Mouse (Mus musculus) forebrain, embryonic 13.5 days (tissue): ENCODE measurements around the gene Dmtf1. TPM values are rescaled to one million over a fixed set of nuclear protein-coding genes. Genes with fewer than 3 reads are reported as not detected.

ENCODE experiments used
- ATAC-seq: fragments of 200-750 bp; cut with Nextera tagmentation; 2 replicates; pipeline ENCODE4 v1.8.0; 2017
- H3K27ac ChIP-seq: fragments of 300-500 bp; sonication (generic); 2 replicates; pipeline ENCODE4 v1.5.1; 2015; ENCODE audit warnings: inconsistent platforms, mild to moderate bottlenecking, moderate library complexity
- H3K27me3 ChIP-seq: fragments of 300-500 bp; sonication (generic); 2 replicates; pipeline ENCODE4 v1.6.1; 2015; ENCODE audit warnings: mild to moderate bottlenecking, inconsistent platforms
- H3K36me3 ChIP-seq: fragments of 300-500 bp; sonication (generic); 2 replicates; pipeline ENCODE4 v1.6.1; 2015; ENCODE audit warnings: mild to moderate bottlenecking, inconsistent platforms; ENCODE audit not compliant: poor library complexity, severe bottlenecking
- H3K4me1 ChIP-seq: fragments of 300-500 bp; sonication (generic); 2 replicates; pipeline ENCODE4 v1.6.1; 2015; ENCODE audit warnings: inconsistent platforms
- H3K4me2 ChIP-seq: fragments of 300-500 bp; sonication (generic); 2 replicates; pipeline ENCODE4 v1.6.1; 2015; ENCODE audit warnings: inconsistent platforms, mild to moderate bottlenecking, moderate library complexity
- H3K4me3 ChIP-seq: fragments of 300-500 bp; sonication (generic); 2 replicates; pipeline ENCODE4 v1.5.1; 2015; ENCODE audit warnings: mild to moderate bottlenecking, inconsistent platforms
- H3K9ac ChIP-seq: fragments of 300-500 bp; sonication (generic); 2 replicates; pipeline ENCODE4 v1.6.1; 2015; ENCODE audit warnings: mild to moderate bottlenecking, inconsistent platforms
- H3K9me3 ChIP-seq: fragments of 300-500 bp; sonication (generic); replicated peaks from 2 replicates; pipeline ENCODE4 v1.6.1; 2016; ENCODE audit warnings: inconsistent platforms
- WGBS: fragments of 180-500 bp; shearing (Covaris S2); methylation state at CpG from one replicate; pipeline ENCODE4 v1.1.7; 2015; 5-methylcytosine and 5-hydroxymethylcytosine counted together
- polyA plus RNA-seq: library from polyadenylated mRNA; unstranded; fragments of >200 nt; fragmentation: Nextera tagmentation; extraction: Ambion mirVana; gene quantifications from 2 replicates; pipeline ENCODE4 v1.2.1, GENCODE M21; 2015

Gene Dmtf1
- polyA plus RNA-seq, 1 experiment from 2014 or later: 63.1 TPM

- no peak overlapping the region for H3K27ac ChIP-seq
- no peaks in the 10 kb centered on the region for H3K27me3 ChIP-seq
- H3K4me3 ChIP-seq: no peak overlapping the region
- no peak overlapping the region for H3K4me2 ChIP-seq
- H3K4me1 ChIP-seq: no peaks in the 10 kb centered on the region
- 88% methylated on average over 3 of the region's 3 CpGs for WGBS
- H3K9me3 ChIP-seq: no peaks in the 10 kb centered on the region
- H3K36me3 ChIP-seq: no peaks in the 10 kb centered on the region
- no peak overlapping the region for H3K9ac ChIP-seq
- ATAC-seq: no peak
Measured at GRCm38 (mm10) chr5:9071360-9071759, 90.2 kb downstream of the Dmtf1 start.

- H3K4me3 ChIP-seq: no peak overlapping the region
- no peaks in the 10 kb centered on the region for H3K9me3 ChIP-seq
- WGBS: 77% methylated on average over 6 of the region's 6 CpGs
- no peaks in the 10 kb centered on the region for H3K36me3 ChIP-seq
- peak; percentile 50; the same call in 1 of the 2 replicates for ATAC-seq
- H3K27me3 ChIP-seq: no peaks in the 10 kb centered on the region
- H3K4me1 ChIP-seq: no peaks in the 10 kb centered on the region
- no peak overlapping the region for H3K9ac ChIP-seq
- H3K4me2 ChIP-seq: no peak overlapping the region
- no peak overlapping the region for H3K27ac ChIP-seq
Measured at GRCm38 (mm10) chr5:9069599-9070209, 91.9 kb downstream of the Dmtf1 start.

DNA sequence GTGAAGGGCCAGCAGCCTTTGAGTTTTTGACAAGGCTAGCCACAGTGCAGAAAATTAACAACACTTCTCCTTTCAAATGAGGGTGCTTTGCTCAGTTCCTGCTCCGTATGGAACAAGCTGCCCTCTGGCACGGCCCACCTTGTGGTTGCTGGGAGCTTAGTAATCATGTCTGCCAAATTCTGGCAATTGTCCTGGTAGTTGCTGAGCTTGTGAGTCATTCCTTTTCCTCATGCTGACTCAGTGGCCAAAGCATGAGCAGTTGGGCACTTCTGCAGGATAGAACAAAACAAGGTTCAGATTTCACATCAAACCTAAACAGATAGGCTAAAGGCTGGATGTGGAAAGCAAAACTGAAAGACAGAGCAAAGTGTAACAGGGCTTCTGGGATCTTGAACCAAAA is 92.7 kb downstream of the Dmtf1 start:
- H3K27me3 ChIP-seq: no peaks in the 10 kb centered on the region
- peak; percentile 41; the same call in 1 of the 2 replicates for ATAC-seq
- no peaks in the 10 kb centered on the region for H3K4me1 ChIP-seq
- H3K9ac ChIP-seq: no peak overlapping the region
- no peak overlapping the region for H3K27ac ChIP-seq
- H3K4me3 ChIP-seq: no peak overlapping the region
- 49% methylated on average over 2 of the region's 2 CpGs for WGBS
- H3K9me3 ChIP-seq: no peaks in the 10 kb centered on the region
- no peak overlapping the region for H3K4me2 ChIP-seq
- no peaks in the 10 kb centered on the region for H3K36me3 ChIP-seq

Other genes with a start within 250 kb of the Dmtf1 start
- gene Crot, start 164.5 kb downstream of the Dmtf1 start, polyA plus RNA-seq: 23.7 and 23.9 TPM in 2 replicates
- 18.4 and 19.6 TPM in 2 replicates for gene Tmem243, start 61.1 kb downstream of the Dmtf1 start, polyA plus RNA-seq
- gene 9330182L06Rik, start 104.3 kb upstream of the Dmtf1 start, polyA plus RNA-seq: 4.9 and 6.3 TPM in 2 replicates